In the genomic region with DNA sequence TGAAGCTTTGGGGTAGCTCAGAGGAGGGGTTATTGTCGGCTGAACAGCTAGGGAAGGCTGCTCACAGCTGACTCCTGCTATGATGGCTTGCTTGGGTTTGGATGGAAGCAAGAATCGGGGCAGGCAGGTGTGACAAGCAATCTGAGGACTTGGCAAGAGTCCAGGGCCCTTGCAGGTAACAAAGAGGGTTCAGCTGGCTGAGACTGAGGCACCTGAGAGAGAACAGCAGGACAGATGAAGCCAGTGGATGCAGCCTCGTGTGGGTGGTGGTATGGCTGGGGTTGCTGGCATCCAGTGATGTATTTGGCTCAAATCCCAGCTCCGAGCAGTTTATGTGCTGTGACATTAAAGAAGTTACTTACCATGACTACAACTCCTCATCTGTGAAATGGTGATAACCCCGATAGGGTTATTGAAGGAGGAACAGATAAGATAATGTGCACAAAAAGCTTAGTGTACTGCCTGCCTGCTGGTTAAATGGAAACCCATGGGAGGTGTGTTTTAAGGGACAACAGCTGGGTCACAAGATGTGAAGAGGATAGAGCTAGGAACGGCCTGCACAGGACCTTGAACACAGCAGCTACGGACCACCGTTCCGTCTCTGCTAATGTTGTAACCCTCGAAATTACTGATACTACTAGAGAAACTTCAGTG, we compare ENCODE assay signal across 9 mouse cellular contexts. TPM values are rescaled to one million over a fixed set of nuclear protein-coding genes. Genes with fewer than 3 reads are reported as not detected.
DNase-seq lines count a peak whose midpoint lies in the region; ATAC-seq lines count a peak whose summit lies in the region.
"Had no signal": no experiment of that assay in that cellular context is flagged by ENCODE, and none has a peak within 500 bp of the region (broad histone marks: within the 10 kb centered on the region; RNA-seq: fewer than 3 reads in every experiment).

No protein-coding gene starts in this region.

- H3K4me3 ChIP-seq in hindbrain, embryonic 12.5 days, result no peak overlapping the region
- no peak overlapping the region for H3K4me3 ChIP-seq in hindbrain, embryonic 11.5 days (ENCODE audit: low read depth, low read length)
- H3K4me3 ChIP-seq in embryonic facial prominence, embryonic 14.5 days (ENCODE audit: low read depth, low read length), result no peak overlapping the region
- peak overlapping the region; percentile 92 for H3K4me3 ChIP-seq in liver, embryonic 15.5 days (replicated peaks)

- 80% methylated on average over 10 of the region's 10 CpGs for WGBS in hindbrain, embryonic 12.5 days
- WGBS in hindbrain, embryonic 11.5 days, result 79% methylated on average over 10 of the region's 10 CpGs
- 72% methylated on average over 10 of the region's 10 CpGs for WGBS in embryonic facial prominence, embryonic 14.5 days
- WGBS in liver, embryonic 15.5 days (ENCODE audit: insufficient replicate concordance), result 34% methylated on average over 10 of the region's 10 CpGs

- DNase-seq in hindbrain, embryonic 11.5 days (ENCODE audit: low spot score), result no peak
- DNase-seq in MEL-GATA-1-ER (ENCODE audit: extremely low read depth, low read depth), result peak; percentile 73
- peak; percentile 52 for DNase-seq in embryonic facial prominence, embryonic 14.5 days (ENCODE audit: low spot score)
- DNase-seq in urinary bladder, adult 18-20 months (ENCODE audit: low spot score in 2 of 2), result no peak
- no peak for DNase-seq in retina, embryonic 14.5 days (ENCODE audit: low spot score)
- DNase-seq in layer of hippocampus, postnatal 25 days (ENCODE audit: extremely low spot score in 1 of 2, low spot score in 1 of 2), result no peak

- no peaks in the 10 kb centered on the region for H3K9me3 ChIP-seq in hindbrain, embryonic 12.5 days (replicated peaks)
- H3K9me3 ChIP-seq in hindbrain, embryonic 11.5 days (ENCODE audit: control insufficient read depth, low read length), result no peaks in the 10 kb centered on the region
- H3K9me3 ChIP-seq in embryonic facial prominence, embryonic 14.5 days (ENCODE audit: control insufficient read depth, low read length), result no peaks in the 10 kb centered on the region
- H3K9me3 ChIP-seq in liver, embryonic 15.5 days (replicated peaks), result no peaks in the 10 kb centered on the region

- no peak for ATAC-seq in hindbrain, embryonic 12.5 days (ENCODE audit: low FRiP score)
- no peak for ATAC-seq in hindbrain, embryonic 11.5 days (ENCODE audit: low FRiP score)
- ATAC-seq in embryonic facial prominence, embryonic 14.5 days (ENCODE audit: low read depth), result peak; percentile 13; the same call in 1 of the 2 replicates
- peak; percentile 20; the same call in 1 of the 2 replicates for ATAC-seq in liver, embryonic 15.5 days (ENCODE audit: insufficient read depth)

- peaks cover 15% of the 10 kb centered on the region for H3K4me1 ChIP-seq in hindbrain, embryonic 12.5 days
- H3K4me1 ChIP-seq in hindbrain, embryonic 11.5 days (replicated peaks; ENCODE audit: control insufficient read depth, insufficient read depth, low read length), result peaks cover 6% of the 10 kb centered on the region; the same call in 1 of the 2 replicates
- peaks cover 8% of the 10 kb centered on the region for H3K4me1 ChIP-seq in embryonic facial prominence, embryonic 14.5 days (ENCODE audit: control insufficient read depth, insufficient read depth, low read length)
- H3K4me1 ChIP-seq in liver, embryonic 15.5 days (replicated peaks), result peaks cover 46% of the 10 kb centered on the region

- no peaks in the 10 kb centered on the region for H3K36me3 ChIP-seq in hindbrain, embryonic 12.5 days
- no peaks in the 10 kb centered on the region for H3K36me3 ChIP-seq in hindbrain, embryonic 11.5 days (ENCODE audit: control insufficient read depth, insufficient read depth, low read length)
- H3K36me3 ChIP-seq in embryonic facial prominence, embryonic 14.5 days (ENCODE audit: control insufficient read depth, insufficient read depth, low read length), result no peaks in the 10 kb centered on the region
- H3K36me3 ChIP-seq in liver, embryonic 15.5 days (replicated peaks), result no peaks in the 10 kb centered on the region

- H3K4me2 ChIP-seq in hindbrain, embryonic 12.5 days (replicated peaks), result no peak overlapping the region
- no peak overlapping the region for H3K4me2 ChIP-seq in hindbrain, embryonic 11.5 days (replicated peaks; ENCODE audit: low read depth, low read length)
- H3K4me2 ChIP-seq in embryonic facial prominence, embryonic 14.5 days (ENCODE audit: low read depth, low read length), result no peak overlapping the region
- peak overlapping the region; percentile 90 for H3K4me2 ChIP-seq in liver, embryonic 15.5 days

- peak overlapping the region; percentile 4; the same call in 1 of the 2 replicates for H3K9ac ChIP-seq in hindbrain, embryonic 12.5 days
- H3K9ac ChIP-seq in hindbrain, embryonic 11.5 days (ENCODE audit: low read depth, low read length), result no peak overlapping the region
- no peak overlapping the region for H3K9ac ChIP-seq in embryonic facial prominence, embryonic 14.5 days (ENCODE audit: low read depth, low read length)
- H3K9ac ChIP-seq in liver, embryonic 15.5 days, result peak overlapping the region; percentile 37; the same call in 1 of the 2 replicates

- no peak overlapping the region for H3K27ac ChIP-seq in hindbrain, embryonic 12.5 days
- H3K27ac ChIP-seq in hindbrain, embryonic 11.5 days (ENCODE audit: low read depth, low read length), result no peak overlapping the region
- no peak overlapping the region for H3K27ac ChIP-seq in embryonic facial prominence, embryonic 14.5 days (replicated peaks; ENCODE audit: low read depth, low read length)
- H3K27ac ChIP-seq in liver, embryonic 15.5 days (replicated peaks), result peak overlapping the region; percentile 79

- peaks cover 22% of the 10 kb centered on the region for H3K27me3 ChIP-seq in hindbrain, embryonic 12.5 days
- 0 out of 2 replicates have a peak, but pooled peaks cover 7% of the 10 kb centered on the region for H3K27me3 ChIP-seq in hindbrain, embryonic 11.5 days (ENCODE audit: control insufficient read depth, insufficient read depth, low read length)
- 0 out of 2 replicates have a peak, but pooled peaks cover 5% of the 10 kb centered on the region for H3K27me3 ChIP-seq in embryonic facial prominence, embryonic 14.5 days (replicated peaks; ENCODE audit: control insufficient read depth, insufficient read depth, low read length)
- peaks cover 41% of the 10 kb centered on the region for H3K27me3 ChIP-seq in liver, embryonic 15.5 days

RNA-seq across cellular contexts. Expression of a gene that starts 5.7 kb away (rescaled TPM):
- 53.6 and 55.2 TPM in 2 replicates for polyA plus RNA-seq in hindbrain, embryonic 12.5 days (2016; fragmentation: Nextera tagmentation; extraction: Ambion mirVana)
- 17.8 and 18.4 TPM in 2 replicates for polyA plus RNA-seq in hindbrain, embryonic 11.5 days (2014; fragmentation: Nextera tagmentation; extraction: Ambion mirVana)
- polyA plus RNA-seq in embryonic facial prominence, embryonic 14.5 days (2014; fragmentation: Nextera tagmentation; extraction: Ambion mirVana), result 12.2 and 15.2 TPM in 2 replicates
- 8.8 and 10.1 TPM in 2 replicates for polyA plus RNA-seq in liver, embryonic 15.5 days (2015; fragmentation: Nextera tagmentation; extraction: Ambion mirVana)
- 10 to 100 TPM; 82.6 to 99.8 TPM for total RNA-seq in layer of hippocampus, postnatal 25 days (2021)

RNA-seq across cellular contexts. Expression of a gene that starts 22.2 kb away (rescaled TPM):
- polyA plus RNA-seq in hindbrain, embryonic 12.5 days (2016; fragmentation: Nextera tagmentation; extraction: Ambion mirVana), result 9.7 and 11.6 TPM in 2 replicates
- polyA plus RNA-seq in hindbrain, embryonic 11.5 days (2014; fragmentation: Nextera tagmentation; extraction: Ambion mirVana), result 6.4 and 6.9 TPM in 2 replicates
- 19.4 and 21.0 TPM in 2 replicates for polyA plus RNA-seq in embryonic facial prominence, embryonic 14.5 days (2014; fragmentation: Nextera tagmentation; extraction: Ambion mirVana)
- polyA plus RNA-seq in liver, embryonic 15.5 days (2015; fragmentation: Nextera tagmentation; extraction: Ambion mirVana), result 3.2 and 4.7 TPM in 2 replicates
- 1 to 10 TPM; 6.3 to 7.6 TPM for total RNA-seq in layer of hippocampus, postnatal 25 days (2021)

RNA-seq across cellular contexts. Expression of a gene that starts 32.6 kb away (rescaled TPM):
- 1.5 and 1.9 TPM in 2 replicates for polyA plus RNA-seq in hindbrain, embryonic 12.5 days (2016; fragmentation: Nextera tagmentation; extraction: Ambion mirVana)
- 0.80 and 0.85 TPM in 2 replicates for polyA plus RNA-seq in hindbrain, embryonic 11.5 days (2014; fragmentation: Nextera tagmentation; extraction: Ambion mirVana)
- polyA plus RNA-seq in embryonic facial prominence, embryonic 14.5 days (2014; fragmentation: Nextera tagmentation; extraction: Ambion mirVana), result 18.0 and 18.3 TPM in 2 replicates
- 0.12 TPM in 1 of 2 replicates, not detected in the other for polyA plus RNA-seq in liver, embryonic 15.5 days (2015; fragmentation: Nextera tagmentation; extraction: Ambion mirVana)
- total RNA-seq in layer of hippocampus, postnatal 25 days (2021), result not detected
- total RNA-seq: liver, adult 2 months had no signal
- polyA plus RNA-seq: liver, adult 2 months had no signal

RNA-seq across cellular contexts. Expression of a gene that starts 40.6 kb away (rescaled TPM):
- polyA plus RNA-seq in hindbrain, embryonic 12.5 days (2016; fragmentation: Nextera tagmentation; extraction: Ambion mirVana), result 11.8 and 13.5 TPM in 2 replicates
- 11.0 and 14.1 TPM in 2 replicates for polyA plus RNA-seq in hindbrain, embryonic 11.5 days (2014; fragmentation: Nextera tagmentation; extraction: Ambion mirVana)
- 36.9 and 37.3 TPM in 2 replicates for polyA plus RNA-seq in embryonic facial prominence, embryonic 14.5 days (2014; fragmentation: Nextera tagmentation; extraction: Ambion mirVana)
- 19.9 and 25.0 TPM in 2 replicates for polyA plus RNA-seq in liver, embryonic 15.5 days (2015; fragmentation: Nextera tagmentation; extraction: Ambion mirVana)
- 10 to 100 TPM; 19.7 to 21.7 TPM for total RNA-seq in layer of hippocampus, postnatal 25 days (2021)

Comparison
In these comparisons a context has a peak if more than half of its experiments do, and no peak if none do; other contexts are left out.
1. H3K9ac ChIP-seq: peak in hindbrain, embryonic 12.5 days (single experiment) and liver, embryonic 15.5 days (single experiment); none in hindbrain, embryonic 11.5 days (single experiment) and embryonic facial prominence, embryonic 14.5 days (single experiment).
2. ATAC-seq: peak in embryonic facial prominence, embryonic 14.5 days (single experiment) and liver, embryonic 15.5 days (single experiment); none in hindbrain, embryonic 12.5 days (single experiment) and hindbrain, embryonic 11.5 days (single experiment).
3. DNase-seq: peak in MEL-GATA-1-ER (single experiment) and embryonic facial prominence, embryonic 14.5 days (single experiment); none in hindbrain, embryonic 11.5 days (single experiment), urinary bladder, adult 18-20 months (0 of 2), retina, embryonic 14.5 days (single experiment) and layer of hippocampus, postnatal 25 days (0 of 2).